Mouse (Mus musculus): ENCODE results near the gene Lekr1. TPM values are rescaled to one million over a fixed set of nuclear protein-coding genes. Genes with fewer than 3 reads are reported as not detected.

The Lekr1 gene
- polyA plus RNA-seq, 1 experiment: 0.32 TPM

DNA sequence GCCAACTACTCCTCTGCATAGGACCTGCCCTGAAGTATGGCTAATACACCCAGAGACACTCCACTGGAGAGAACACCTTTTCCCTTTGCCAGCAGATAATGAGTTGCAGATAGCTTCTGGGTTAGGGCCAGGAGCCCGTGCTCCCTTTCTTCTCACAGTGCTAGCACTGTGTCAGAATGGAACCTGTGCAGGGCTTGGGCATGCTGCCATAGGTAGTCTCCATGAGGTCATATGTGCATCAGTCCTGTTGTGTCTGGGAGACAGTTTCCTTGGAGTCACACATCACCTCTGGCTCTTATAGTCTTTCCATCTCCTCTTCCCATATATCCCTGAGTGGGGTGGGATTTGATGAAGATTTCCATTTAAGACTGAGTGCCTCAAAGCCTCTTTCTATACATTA, 33.7 kb downstream of the Lekr1 start:
- Histone ChIP-seq H3K4me3 (ENCODE audit: low read depth, low read length) (no peak overlapping the region), H3K27ac (ENCODE audit: insufficient read depth, low read depth, low read length) (no peak overlapping the region), H3K27me3 (ENCODE audit: control insufficient read depth, insufficient read depth, low read length) (no peaks in the 10 kb centered on the region), H3K36me3 (ENCODE audit: control insufficient read depth, insufficient read depth, low read length) (no peaks in the 10 kb centered on the region), H3K4me1 (ENCODE audit: control insufficient read depth, insufficient read depth, insufficient read length, low read length) (no peaks in the 10 kb centered on the region)
- WGBS: 25% methylated on average over 1 of the region's 1 CpGs
- TF ChIP-seq POLR2A (IDR thresholded peaks at IDR 0.05; ENCODE audit: low read depth, low read length): no peak
- TF ChIP-seq CTCF (IDR thresholded peaks at IDR 0.05; ENCODE audit: extremely low read depth, insufficient read length, insufficient replicate concordance, low read depth, low read length): no peak

GRCm38 (mm10) chr3:65714372-65714771, 48.3 kb downstream of the Lekr1 start:
- H3K27ac ChIP-seq (ENCODE audit: insufficient read depth, low read depth, low read length): no peak overlapping the region
- no peak overlapping the region for H3K4me3 ChIP-seq (ENCODE audit: low read depth, low read length)
- WGBS: 84% methylated on average over 3 of the region's 3 CpGs
- TF ChIP-seq POLR2A (IDR thresholded peaks at IDR 0.05; ENCODE audit: low read depth, low read length): no peak
- no peak for TF ChIP-seq CTCF (IDR thresholded peaks at IDR 0.05; ENCODE audit: extremely low read depth, insufficient read length, insufficient replicate concordance, low read depth, low read length)
- H3K36me3 ChIP-seq (ENCODE audit: control insufficient read depth, insufficient read depth, low read length): no peaks in the 10 kb centered on the region
- no peaks in the 10 kb centered on the region for H3K4me1 ChIP-seq (ENCODE audit: control insufficient read depth, insufficient read depth, insufficient read length, low read length)
- no peaks in the 10 kb centered on the region for H3K27me3 ChIP-seq (ENCODE audit: control insufficient read depth, insufficient read depth, low read length)

DNA sequence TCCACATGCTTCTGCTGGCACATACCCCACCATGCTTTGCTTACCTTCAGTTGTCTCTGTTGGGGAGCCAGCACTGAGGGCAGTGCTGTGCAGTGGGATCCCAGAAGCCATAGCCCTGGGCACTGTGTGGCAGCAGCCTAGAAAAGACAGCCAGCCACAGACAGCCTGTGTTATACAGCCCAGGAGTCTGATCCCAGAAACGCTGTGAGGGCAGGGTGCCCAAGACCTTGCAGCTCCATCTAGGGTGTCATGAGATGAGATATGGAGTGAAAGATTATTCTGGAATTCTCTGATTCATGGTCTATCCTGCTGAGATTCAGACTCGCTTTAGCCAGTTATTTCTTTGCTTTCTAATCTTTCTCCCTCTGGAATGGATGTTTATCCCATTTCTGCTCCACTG, 51.4 kb downstream of the Lekr1 start:
- Histone ChIP-seq H3K4me1 (ENCODE audit: control insufficient read depth, insufficient read depth, insufficient read length, low read length) (no peaks in the 10 kb centered on the region), H3K36me3 (ENCODE audit: control insufficient read depth, insufficient read depth, low read length) (no peaks in the 10 kb centered on the region), H3K27ac (ENCODE audit: insufficient read depth, low read depth, low read length) (no peak overlapping the region), H3K27me3 (ENCODE audit: control insufficient read depth, insufficient read depth, low read length) (no peaks in the 10 kb centered on the region), H3K4me3 (ENCODE audit: low read depth, low read length) (no peak overlapping the region)
- WGBS: 78% methylated on average over 2 of the region's 2 CpGs
- TF ChIP-seq CTCF (IDR thresholded peaks at IDR 0.05; ENCODE audit: extremely low read depth, insufficient read length, insufficient replicate concordance, low read depth, low read length) (no peak), POLR2A (IDR thresholded peaks at IDR 0.05; ENCODE audit: low read depth, low read length) (no peak)

DNA sequence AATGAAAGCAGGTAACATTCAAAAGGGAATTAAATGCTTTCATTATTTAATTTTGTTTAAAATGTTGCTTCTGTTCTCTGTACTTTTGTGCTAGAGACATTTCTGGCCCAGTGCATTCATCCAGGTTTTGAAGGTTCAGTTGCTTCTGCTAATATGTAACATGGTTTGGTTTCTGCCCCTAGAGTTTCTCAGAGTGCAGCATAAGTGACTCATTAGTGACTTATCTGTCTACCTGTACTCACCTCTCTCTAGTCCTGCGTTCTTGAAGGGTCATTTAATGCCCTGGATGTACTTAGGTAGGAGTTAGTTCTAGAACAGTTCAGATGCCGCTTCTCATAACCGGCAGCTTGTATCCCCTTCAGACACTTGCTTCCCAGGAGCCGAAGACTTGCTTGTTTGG, 56.9 kb downstream of the Lekr1 start:
- Histone ChIP-seq H3K27me3 (ENCODE audit: control insufficient read depth, insufficient read depth, low read length) (no peaks in the 10 kb centered on the region), H3K27ac (ENCODE audit: insufficient read depth, low read depth, low read length) (no peak overlapping the region), H3K36me3 (ENCODE audit: control insufficient read depth, insufficient read depth, low read length) (no peaks in the 10 kb centered on the region), H3K4me1 (ENCODE audit: control insufficient read depth, insufficient read depth, insufficient read length, low read length) (no peaks in the 10 kb centered on the region), H3K4me3 (ENCODE audit: low read depth, low read length) (no peak overlapping the region)
- TF ChIP-seq CTCF (IDR thresholded peaks at IDR 0.05; ENCODE audit: extremely low read depth, insufficient read length, insufficient replicate concordance, low read depth, low read length) (no peak), POLR2A (IDR thresholded peaks at IDR 0.05; ENCODE audit: low read depth, low read length) (no peak)
- WGBS: 81% methylated on average over 4 of the region's 4 CpGs

- no peak for TF ChIP-seq CTCF (IDR thresholded peaks at IDR 0.05; ENCODE audit: extremely low read depth, insufficient read length, insufficient replicate concordance, low read depth, low read length)
- TF ChIP-seq POLR2A (IDR thresholded peaks at IDR 0.05; ENCODE audit: low read depth, low read length): no peak
- Histone ChIP-seq H3K27ac (ENCODE audit: insufficient read depth, low read depth, low read length) (no peak overlapping the region), H3K4me1 (ENCODE audit: control insufficient read depth, insufficient read depth, insufficient read length, low read length) (no peaks in the 10 kb centered on the region), H3K27me3 (ENCODE audit: control insufficient read depth, insufficient read depth, low read length) (no peaks in the 10 kb centered on the region), H3K36me3 (ENCODE audit: control insufficient read depth, insufficient read depth, low read length) (no peaks in the 10 kb centered on the region), H3K4me3 (ENCODE audit: low read depth, low read length) (no peak overlapping the region)
- 74% methylated on average over 4 of the region's 4 CpGs for whole genome bisulfite sequencing
Observed at GRCm38 (mm10) chr3:65723664-65724063, 57.6 kb downstream of the Lekr1 start.

- Histone ChIP-seq H3K27me3 (ENCODE audit: control insufficient read depth, insufficient read depth, low read length) (no peaks in the 10 kb centered on the region), H3K4me1 (ENCODE audit: control insufficient read depth, insufficient read depth, insufficient read length, low read length) (no peaks in the 10 kb centered on the region), H3K27ac (ENCODE audit: insufficient read depth, low read depth, low read length) (no peak overlapping the region), H3K36me3 (ENCODE audit: control insufficient read depth, insufficient read depth, low read length) (no peaks in the 10 kb centered on the region), H3K4me3 (ENCODE audit: low read depth, low read length) (no peak overlapping the region)
- 82% methylated on average over 4 of the region's 4 CpGs for WGBS
- TF ChIP-seq CTCF (IDR thresholded peaks at IDR 0.05; ENCODE audit: extremely low read depth, insufficient read length, insufficient replicate concordance, low read depth, low read length) (no peak), POLR2A (IDR thresholded peaks at IDR 0.05; ENCODE audit: low read depth, low read length) (no peak)
Observed at GRCm38 (mm10) chr3:65737816-65738215, 71.8 kb downstream of the Lekr1 start.

DNA sequence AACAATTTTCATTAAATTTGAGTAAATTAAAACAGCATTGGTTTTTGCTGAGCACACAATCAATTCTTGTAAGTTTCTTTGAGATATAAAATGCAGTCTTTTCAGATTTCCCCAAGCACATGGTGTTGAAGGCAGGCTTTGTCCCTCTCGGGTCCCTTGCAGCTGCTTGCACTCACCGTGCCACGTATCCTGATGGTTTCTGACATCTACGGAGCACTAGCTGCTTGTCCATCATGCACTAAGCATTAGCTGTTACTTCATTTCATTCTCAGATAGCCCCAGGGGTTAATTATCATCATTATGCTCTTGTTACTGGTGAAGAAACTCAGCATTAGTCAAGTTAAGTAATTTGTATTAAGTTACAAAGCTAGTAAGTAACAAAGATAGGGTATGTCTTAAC, 78.9 kb downstream of the Lekr1 start:
- H3K27me3 ChIP-seq (ENCODE audit: control insufficient read depth, insufficient read depth, low read length): no peaks in the 10 kb centered on the region
- 85% methylated on average over 4 of the region's 4 CpGs for WGBS
- no peak for TF ChIP-seq CTCF (IDR thresholded peaks at IDR 0.05; ENCODE audit: extremely low read depth, insufficient read length, insufficient replicate concordance, low read depth, low read length)

More for the DNA sequence above, 78.9 kb downstream of the Lekr1 start:
- Histone ChIP-seq H3K4me3 (ENCODE audit: low read depth, low read length) (no peak overlapping the region), H3K27ac (ENCODE audit: insufficient read depth, low read depth, low read length) (no peak overlapping the region), H3K4me1 (ENCODE audit: control insufficient read depth, insufficient read depth, insufficient read length, low read length) (no peaks in the 10 kb centered on the region), H3K36me3 (ENCODE audit: control insufficient read depth, insufficient read depth, low read length) (no peaks in the 10 kb centered on the region)

Data from small intestine, adult 2 months (tissue).